Mouse (Mus musculus) bone marrow, adult 2 months (tissue): ENCODE measurements around the gene Tex37.

Source experiments
- CTCF ChIP-seq: fragments of 200-500 bp; IDR thresholded peaks from 2 replicates; pipeline ENCODE4 v1.5.1; 2011; ENCODE audit warnings: low read length, control low read depth; ENCODE audit not compliant: control insufficient read depth, insufficient read depth
- POLR2A ChIP-seq: fragments of 200-500 bp; IDR thresholded peaks from 2 replicates; pipeline ENCODE4 v1.6.1; 2011; ENCODE audit warnings: low read depth, mild to moderate bottlenecking, control low read depth, low read length, borderline replicate concordance; ENCODE audit not compliant: control insufficient read depth

DNA sequence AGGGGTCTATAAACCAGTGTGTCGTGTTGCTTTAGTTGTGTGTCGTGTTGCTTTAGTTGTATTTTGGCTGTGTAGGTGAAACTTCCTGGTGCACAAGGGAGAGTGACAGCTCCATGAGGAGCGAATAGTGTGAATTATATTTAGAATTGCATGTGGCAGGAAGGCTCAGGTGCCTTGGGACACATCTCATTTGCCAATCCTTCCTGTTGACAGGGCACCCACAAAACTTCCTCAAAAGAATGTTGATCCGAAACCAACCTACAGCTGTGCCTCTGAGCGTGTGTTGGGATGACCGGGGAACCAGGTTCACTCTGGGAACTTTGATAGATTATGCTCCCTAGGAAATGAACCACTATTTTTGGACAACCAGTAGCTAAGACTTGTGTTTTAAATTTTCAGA, 54.4 kb downstream of the Tex37 start:
- TF ChIP-seq CTCF = no peak
- TF ChIP-seq POLR2A = no peak
